Mouse (Mus musculus) hindbrain, postnatal 0 days (tissue): ENCODE measurements around the gene Ube2e1. TPM values are rescaled to one million over a fixed set of nuclear protein-coding genes. Genes with fewer than 3 reads are reported as not detected.

Source experiments
- ATAC-seq: fragments of 200-750 bp; cut with Nextera tagmentation; 2 replicates; pipeline ENCODE4 v1.8.0; 2017; ENCODE audit warnings: mild to moderate bottlenecking, moderate TSS enrichment, moderate library complexity
- DNase-seq: peaks from one replicate; pipeline ENCODE4 v3.0.0-alpha.2; 2015; ENCODE audit warnings: low spot score
- H3K27ac ChIP-seq: fragments of 300-500 bp; sonication (generic); 2 replicates; pipeline ENCODE4 v1.5.1; 2014; ENCODE audit warnings: mild to moderate bottlenecking
- H3K27me3 ChIP-seq: fragments of 300-500 bp; sonication (generic); 2 replicates; pipeline ENCODE4 v1.6.1; 2014; ENCODE audit warnings: low read length, mixed read lengths; ENCODE audit not compliant: insufficient read depth
- H3K36me3 ChIP-seq: fragments of 300-500 bp; sonication (generic); 2 replicates; pipeline ENCODE4 v1.6.1; 2014; ENCODE audit warnings: low read length, mixed read lengths; ENCODE audit not compliant: insufficient read depth
- H3K4me1 ChIP-seq: fragments of 300-500 bp; sonication (generic); 2 replicates; pipeline ENCODE4 v1.6.1; 2014; ENCODE audit warnings: antibody characterized with exemption, low read length, mixed read lengths; ENCODE audit not compliant: insufficient read depth
- H3K4me2 ChIP-seq: fragments of 300-500 bp; sonication (generic); 2 replicates; pipeline ENCODE4 v1.6.1; 2014; ENCODE audit warnings: low read depth, mild to moderate bottlenecking, low read length, moderate library complexity, mixed read lengths
- H3K4me3 ChIP-seq: fragments of 300-500 bp; sonication (generic); 2 replicates; pipeline ENCODE4 v1.5.1; 2014; ENCODE audit warnings: low read length
- H3K9ac ChIP-seq: fragments of 300-500 bp; sonication (generic); replicated peaks from 2 replicates; pipeline ENCODE4 v1.6.1; 2014; ENCODE audit warnings: mild to moderate bottlenecking, low read length, moderate library complexity, mixed read lengths
- H3K9me3 ChIP-seq: fragments of 300-500 bp; sonication (generic); 2 replicates; pipeline ENCODE4 v1.6.1; 2016; ENCODE audit warnings: low read length, mixed read lengths
- CTCF ChIP-seq: IDR thresholded peaks from 2 replicates; pipeline ENCODE4 v1.5.1; 2016; ENCODE audit warnings: antibody characterized with exemption, control low read depth, low read depth
- WGBS: fragments of 180-500 bp; shearing (Covaris S2); extraction: QIAGEN DNeasy Blood & Tissue Kit; methylation state at CpG from one replicate; pipeline ENCODE4 v1.1.7; 2014; 5-methylcytosine and 5-hydroxymethylcytosine counted together
- polyA plus RNA-seq: library from polyadenylated mRNA; unstranded; fragments of >200 nt; fragmentation: Nextera tagmentation; extraction: Ambion mirVana; gene quantifications from 2 replicates; pipeline ENCODE4 v1.2.1, GENCODE M21; 2015
- total RNA-seq: library from RNA; depleted of rRNA; stranded (reverse); fragments of >200 nt; gene quantifications from 2 replicates; pipeline ENCODE4 v1.2.3, GENCODE M21; 2014

Gene Ube2e1
- total and polyA plus RNA-seq, 2 experiments from 2014 or later: 33.5 to 157 TPM

GRCm38 (mm10) chr14:18263427-18263826 lies 68.2 kb downstream of the Ube2e1 start:
- Histone ChIP-seq H3K4me2 (no peak overlapping the region), H3K9me3 (no peaks in the 10 kb centered on the region), H3K4me1 (no peaks in the 10 kb centered on the region), H3K36me3 (peaks cover 10% of the 10 kb centered on the region; the same call in 1 of the 2 replicates), H3K9ac (no peak overlapping the region), H3K27ac (0 out of 2 replicates have a peak overlapping the region, but pooled peaks have one; percentile 3), H3K4me3 (no peak overlapping the region), H3K27me3 (no peaks in the 10 kb centered on the region)
- DNase-seq: peak; percentile 60
- WGBS: 43% methylated on average over 4 of the region's 4 CpGs
- TF ChIP-seq CTCF: no peak
- peak; percentile 59; the same call in 1 of the 2 replicates for ATAC-seq

GRCm38 (mm10) chr14:18261203-18261602 lies 70.5 kb downstream of the Ube2e1 start:
- TF ChIP-seq CTCF: no peak; the same call in 1 of the 2 replicates
- Histone ChIP-seq H3K4me2 (no peak overlapping the region), H3K9me3 (no peaks in the 10 kb centered on the region), H3K9ac (no peak overlapping the region), H3K4me3 (no peak overlapping the region), H3K27ac (no peak overlapping the region), H3K27me3 (no peaks in the 10 kb centered on the region), H3K4me1 (no peaks in the 10 kb centered on the region), H3K36me3 (no peaks in the 10 kb centered on the region)
- DNase-seq (no peak), ATAC-seq (no peak)
- 89% methylated on average over 3 of the region's 3 CpGs for WGBS

GRCm38 (mm10) chr14:18242638-18243130 lies 89.0 kb downstream of the Ube2e1 start:
- Histone ChIP-seq H3K4me3 (no peak overlapping the region), H3K9me3 (no peaks in the 10 kb centered on the region), H3K4me2 (no peak overlapping the region), H3K27me3 (no peaks in the 10 kb centered on the region), H3K9ac (no peak overlapping the region), H3K27ac (no peak overlapping the region), H3K36me3 (no peaks in the 10 kb centered on the region), H3K4me1 (no peaks in the 10 kb centered on the region)
- 84% methylated on average over 21 of the region's 21 CpGs for WGBS
- DNase-seq (no peak), ATAC-seq (no peak)
- TF ChIP-seq CTCF: no peak

GRCm38 (mm10) chr14:18241786-18242185 lies 89.9 kb downstream of the Ube2e1 start:
- Histone ChIP-seq H3K27me3 (no peaks in the 10 kb centered on the region), H3K9ac (no peak overlapping the region), H3K4me2 (no peak overlapping the region), H3K4me3 (no peak overlapping the region), H3K4me1 (no peaks in the 10 kb centered on the region), H3K27ac (no peak overlapping the region), H3K9me3 (no peaks in the 10 kb centered on the region), H3K36me3 (no peaks in the 10 kb centered on the region)
- 90% methylated on average over 4 of the region's 4 CpGs for WGBS
- ATAC-seq (no peak), DNase-seq (no peak)
- no peak for TF ChIP-seq CTCF

GRCm38 (mm10) chr14:18240132-18240531 lies 91.5 kb downstream of the Ube2e1 start:
- no peak overlapping the region for H3K27ac ChIP-seq
- no peaks in the 10 kb centered on the region for H3K4me1 ChIP-seq
- no peaks in the 10 kb centered on the region for H3K27me3 ChIP-seq
- 68% methylated on average over 7 of the region's 7 CpGs for WGBS
- no peaks in the 10 kb centered on the region for H3K36me3 ChIP-seq
- no peak for TF ChIP-seq CTCF
- ATAC-seq (no peak), DNase-seq (no peak)
- H3K4me2 ChIP-seq: no peak overlapping the region
- no peak overlapping the region for H3K4me3 ChIP-seq
- H3K9me3 ChIP-seq: no peaks in the 10 kb centered on the region
- H3K9ac ChIP-seq: no peak overlapping the region

GRCm38 (mm10) chr14:18238750-18239731 lies 92.6 kb downstream of the Ube2e1 start, which contains the start of gene Nr1d2:
Nr1d2 (minus strand) TSS chr14:18239127.
- ATAC-seq (peak; percentile 93), DNase-seq (peak; percentile 98)
- Histone ChIP-seq H3K4me1 (no peaks in the 10 kb centered on the region), H3K4me2 (peak within 1 kb of the TSS; percentile 77), H3K9me3 (no peaks in the 10 kb centered on the region), H3K9ac (peak within 1 kb of the TSS; percentile 84), H3K36me3 (no peaks in the 10 kb centered on the region), H3K27me3 (no peaks in the 10 kb centered on the region), H3K4me3 (peak within 1 kb of the TSS; percentile 88), H3K27ac (peak within 1 kb of the TSS; percentile 95)
- WGBS: under 1% methylated on average over 46 of the region's 66 CpGs
- peak; percentile 7; the same call in 1 of the 2 replicates for TF ChIP-seq CTCF
